Mouse (Mus musculus) limb, embryonic 12.5 days (tissue): ENCODE data around the gene Papola. TPM values are rescaled to one million over a fixed set of nuclear protein-coding genes. Genes with fewer than 3 reads are reported as not detected.
"Not testable (repeated sequence)": the region's sequence is repeated elsewhere in the genome, so short reads cannot be mapped to it uniquely, and the experiment has no call there.

Experiments used
- ATAC-seq: fragments of 200-750 bp; cut with Nextera tagmentation; 2 replicates; pipeline ENCODE4 v1.8.0; 2017; ENCODE audit warnings: low read depth, moderate TSS enrichment; ENCODE audit not compliant: insufficient number of reproducible peaks, insufficient read depth, low FRiP score, low TSS enrichment
- H3K27ac ChIP-seq: fragments of 300-500 bp; sonication (generic); 2 replicates; pipeline ENCODE4 v1.5.1; 2016; ENCODE audit warnings: mild to moderate bottlenecking, moderate library complexity
- H3K27me3 ChIP-seq: fragments of 300-500 bp; sonication (generic); 2 replicates; pipeline ENCODE4 v1.6.1; 2016; ENCODE audit warnings: mild to moderate bottlenecking, moderate library complexity
- H3K36me3 ChIP-seq: fragments of 300-500 bp; sonication (generic); 2 replicates; pipeline ENCODE4 v1.6.1; 2016; ENCODE audit warnings: mild to moderate bottlenecking, moderate library complexity
- H3K4me1 ChIP-seq: fragments of 300-500 bp; sonication (generic); replicated peaks from 2 replicates; pipeline ENCODE4 v1.6.1; 2016
- H3K4me2 ChIP-seq: fragments of 300-500 bp; sonication (generic); 2 replicates; pipeline ENCODE4 v1.6.1; 2016; ENCODE audit warnings: mild to moderate bottlenecking, moderate library complexity
- H3K4me3 ChIP-seq: fragments of 300-500 bp; sonication (generic); replicated peaks from 2 replicates; pipeline ENCODE4 v1.5.1; 2016; ENCODE audit warnings: mild to moderate bottlenecking
- H3K9ac ChIP-seq: fragments of 300-500 bp; sonication (generic); replicated peaks from 2 replicates; pipeline ENCODE4 v1.6.1; 2016; ENCODE audit warnings: mild to moderate bottlenecking, moderate library complexity
- H3K9me3 ChIP-seq: fragments of 300-500 bp; sonication (generic); 2 replicates; pipeline ENCODE4 v1.6.1; 2016; ENCODE audit warnings: mild to moderate bottlenecking, moderate library complexity
- WGBS: fragments of 180-500 bp; shearing (Covaris S2); methylation state at CpG from one replicate; pipeline ENCODE4 v1.1.7; 2016; 5-methylcytosine and 5-hydroxymethylcytosine counted together
- polyA plus RNA-seq: library from polyadenylated mRNA; unstranded; fragments of >200 nt; fragmentation: Nextera tagmentation; extraction: Ambion mirVana; gene quantifications from 2 replicates; pipeline ENCODE4 v1.2.1, GENCODE M21; 2016

Papola gene
- polyA plus RNA-seq, 1 experiment from 2014 or later = 289 TPM

DNA sequence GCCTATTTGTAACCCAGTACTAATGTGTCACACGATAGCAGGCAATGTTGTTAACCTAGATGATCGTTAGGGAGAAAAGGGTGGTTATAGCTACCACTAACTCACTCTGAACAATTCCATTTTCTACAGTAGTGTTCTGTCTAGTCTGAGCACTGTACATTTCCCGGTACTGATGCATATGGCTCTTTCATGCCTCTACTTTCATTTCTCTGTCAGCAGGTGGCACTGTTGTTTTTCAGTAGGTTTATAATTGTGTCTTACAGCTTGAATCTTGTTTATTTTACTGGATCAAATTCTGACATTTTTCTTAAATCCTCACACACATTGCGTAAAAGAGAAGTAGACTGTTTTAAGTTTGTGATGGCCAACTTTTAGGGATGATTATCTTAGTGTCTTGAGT is 54.6 kb downstream of the Papola start:
- Histone ChIP-seq H3K9ac (no peak overlapping the region), H3K36me3 (peaks cover 85% of the 10 kb centered on the region), H3K4me1 (no peaks in the 10 kb centered on the region), H3K9me3 (no peaks in the 10 kb centered on the region), H3K4me3 (no peak overlapping the region), H3K4me2 (no peak overlapping the region), H3K27ac (no peak overlapping the region), H3K27me3 (no peaks in the 10 kb centered on the region)
- no peak for ATAC-seq
- 82% methylated on average over 4 of the region's 4 CpGs for whole genome bisulfite sequencing

DNA sequence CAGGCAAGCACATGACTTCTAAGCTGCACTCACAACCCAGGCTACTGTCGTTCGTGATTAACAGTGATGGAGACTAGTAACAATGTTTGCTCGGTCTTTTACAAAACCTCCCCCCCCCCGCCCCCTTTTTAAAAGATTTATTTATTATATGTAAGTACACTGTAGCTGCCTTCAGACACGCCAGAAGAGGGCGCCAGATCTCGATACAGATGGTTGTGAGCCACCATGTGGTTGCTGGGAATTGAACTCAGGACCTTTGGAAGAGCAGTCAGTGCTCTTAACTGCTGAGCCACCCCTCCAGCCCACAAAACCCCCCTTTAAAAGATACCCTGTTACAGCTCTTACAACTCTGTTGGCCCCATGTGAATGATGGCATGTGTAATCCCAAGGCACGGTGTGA is 56.1 kb downstream of the Papola start:
- not testable (repeated sequence) for H3K27me3 ChIP-seq

DNA sequence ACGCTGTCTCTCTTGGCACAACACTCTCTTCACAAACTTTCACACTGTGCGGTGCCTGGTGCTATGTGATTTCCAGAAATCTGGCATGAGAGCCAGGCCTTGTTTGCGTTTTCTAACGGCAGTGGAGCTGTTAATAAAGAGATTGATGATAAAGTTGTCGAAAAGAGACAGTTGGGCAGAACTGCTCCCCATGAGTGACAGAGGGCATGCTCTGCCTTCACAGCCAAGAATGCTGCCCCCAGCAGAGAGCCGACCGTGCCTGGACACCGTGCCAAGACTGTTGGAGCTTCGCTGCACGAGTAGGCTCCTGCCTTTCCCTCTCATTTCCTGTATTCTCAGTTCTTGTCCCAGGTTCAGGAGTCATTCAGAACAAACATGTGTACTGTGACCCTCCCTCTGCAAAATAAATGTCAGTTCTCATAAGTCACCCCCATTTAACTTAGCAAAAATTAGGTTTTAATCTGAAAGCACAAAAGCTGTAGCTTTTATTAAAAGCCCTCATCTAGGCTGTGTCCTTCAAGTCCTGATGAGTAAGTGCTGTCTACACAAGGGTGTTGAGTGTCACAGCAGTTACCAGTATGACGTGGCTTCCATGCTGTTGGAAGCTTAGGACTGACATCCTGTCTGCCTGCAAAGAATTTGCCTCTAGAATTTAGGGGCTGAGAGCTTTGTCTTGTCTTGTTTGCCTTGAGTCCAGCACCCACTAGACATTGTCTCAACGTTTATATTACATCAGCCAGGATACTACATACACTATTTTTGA is 58.9 kb downstream of the Papola start:
- Histone ChIP-seq H3K9ac (no peak overlapping the region), H3K27ac (no peak overlapping the region), H3K9me3 (no peaks in the 10 kb centered on the region), H3K4me1 (peaks cover 6% of the 10 kb centered on the region; the same call in 1 of the 2 replicates), H3K27me3 (no peaks in the 10 kb centered on the region), H3K4me2 (no peak overlapping the region), H3K36me3 (peaks cover 70% of the 10 kb centered on the region), H3K4me3 (no peak overlapping the region)
- no peak for ATAC-seq
- WGBS = 77% methylated on average over 12 of the region's 12 CpGs

More for the DNA sequence above, 56.1 kb downstream of the Papola start:
- H3K4me3 ChIP-seq, H3K4me2 ChIP-seq, H3K9me3 ChIP-seq, H3K4me1 ChIP-seq, H3K27ac ChIP-seq, H3K9ac ChIP-seq, ATAC-seq: not testable (repeated sequence)
- peaks cover 85% of the 10 kb centered on the region for H3K36me3 ChIP-seq
- WGBS = 93% methylated on average over 8 of the region's 8 CpGs

DNA sequence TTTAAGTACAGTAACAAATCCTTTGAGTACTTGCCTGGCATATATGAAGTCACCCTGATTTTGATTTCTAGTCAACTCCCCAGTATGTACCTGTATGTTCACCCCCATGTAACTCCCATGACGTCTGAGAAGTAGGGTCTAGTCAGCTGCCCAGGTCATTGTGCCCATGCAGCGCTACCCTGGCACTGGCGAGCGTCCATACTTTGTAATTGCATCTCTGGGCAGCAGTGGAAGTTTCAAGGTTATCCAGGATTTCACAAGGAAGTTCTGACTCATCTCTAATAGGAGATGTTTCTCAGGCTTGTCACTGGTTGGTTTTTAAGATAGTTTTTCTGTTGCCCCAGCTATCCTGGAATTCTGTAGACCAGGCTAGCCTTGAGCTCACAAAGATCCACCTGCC is 59.9 kb downstream of the Papola start:
- no peak overlapping the region for H3K9ac ChIP-seq
- no peak overlapping the region for H3K4me2 ChIP-seq
- H3K4me3 ChIP-seq = no peak overlapping the region
- H3K36me3 ChIP-seq = peaks cover 64% of the 10 kb centered on the region
- H3K27ac ChIP-seq = no peak overlapping the region
- no peak for ATAC-seq
- 93% methylated on average over 4 of the region's 4 CpGs for WGBS
- H3K4me1 ChIP-seq = peaks cover 16% of the 10 kb centered on the region
- no peaks in the 10 kb centered on the region for H3K27me3 ChIP-seq
- H3K9me3 ChIP-seq = no peaks in the 10 kb centered on the region

DNA sequence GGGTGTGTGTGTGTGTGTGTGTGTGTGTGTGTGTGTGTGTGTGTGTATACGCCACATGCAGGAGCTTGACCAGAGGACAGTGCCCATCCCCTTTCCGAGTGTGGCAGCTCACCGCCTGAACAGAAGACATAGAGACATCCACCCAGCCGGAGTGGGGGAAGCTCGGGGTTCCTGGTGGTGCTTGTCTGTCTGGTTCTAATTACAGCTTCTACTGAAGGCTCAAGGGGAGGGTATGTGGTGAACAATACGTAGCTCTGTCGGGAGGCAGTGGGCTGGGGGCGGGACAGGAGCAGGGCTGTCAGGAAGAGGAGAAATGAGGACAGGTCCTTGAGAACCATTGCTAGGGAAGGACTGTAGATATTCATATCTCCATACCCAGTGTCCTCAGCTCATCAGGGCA is 64.6 kb downstream of the Papola start:
- no peak overlapping the region for H3K4me3 ChIP-seq
- H3K4me2 ChIP-seq = no peak overlapping the region
- H3K9me3 ChIP-seq = no peaks in the 10 kb centered on the region
- H3K9ac ChIP-seq = no peak overlapping the region
- peaks cover 17% of the 10 kb centered on the region for H3K4me1 ChIP-seq
- WGBS = 16% methylated on average over 8 of the region's 8 CpGs
- H3K27ac ChIP-seq = 0 out of 2 replicates have a peak overlapping the region, but pooled peaks have one; percentile 23
- H3K36me3 ChIP-seq = peaks cover 20% of the 10 kb centered on the region
- no peaks in the 10 kb centered on the region for H3K27me3 ChIP-seq
- peak; percentile 39; the same call in 1 of the 2 replicates for ATAC-seq

DNA sequence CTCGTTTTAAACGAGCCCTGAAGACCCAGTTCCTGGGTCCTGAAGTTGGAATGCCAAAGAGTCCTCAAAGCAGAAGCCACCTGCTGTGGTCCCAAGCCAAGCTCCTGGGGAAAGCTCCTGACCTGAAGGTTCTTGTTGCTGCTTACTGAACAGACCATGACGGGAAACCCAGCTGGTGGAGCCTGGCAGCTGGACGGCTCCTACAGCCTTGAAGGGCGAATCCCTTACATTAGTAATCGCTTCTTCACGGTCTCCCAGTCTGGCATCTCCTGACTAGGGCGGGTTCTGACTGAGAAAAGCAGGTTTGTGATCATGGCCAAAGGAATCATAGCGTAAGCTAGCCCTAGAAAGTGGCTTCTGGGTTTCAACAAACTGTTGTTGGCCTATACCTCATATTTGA is 66.2 kb downstream of the Papola start:
- Histone ChIP-seq H3K27me3 (no peaks in the 10 kb centered on the region), H3K4me1 (peaks cover 17% of the 10 kb centered on the region), H3K4me3 (no peak overlapping the region), H3K27ac (no peak overlapping the region), H3K9ac (no peak overlapping the region), H3K4me2 (no peak overlapping the region), H3K36me3 (peaks cover 5% of the 10 kb centered on the region; the same call in 1 of the 2 replicates), H3K9me3 (no peaks in the 10 kb centered on the region)
- ATAC-seq = no peak
- 77% methylated on average over 9 of the region's 9 CpGs for WGBS

DNA sequence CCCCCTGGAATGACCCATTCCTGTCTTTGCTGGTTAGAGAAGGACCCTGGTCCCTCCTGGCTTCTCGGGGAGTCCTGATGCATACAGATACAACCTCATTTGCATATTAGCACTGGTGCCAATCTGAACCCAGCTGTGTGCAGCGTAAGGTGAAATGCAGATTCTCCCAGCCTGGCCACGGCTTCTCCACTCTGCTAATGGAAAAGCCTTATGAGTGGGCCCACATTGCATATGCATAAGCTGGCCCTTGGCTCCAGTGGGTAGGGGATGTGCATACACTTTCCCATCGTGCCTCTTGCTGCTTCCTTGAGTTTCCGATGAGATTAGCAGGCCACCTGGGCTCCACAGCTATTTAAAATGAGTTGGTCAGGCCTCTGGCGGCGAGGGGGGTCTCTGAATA is 68.3 kb downstream of the Papola start:
- Histone ChIP-seq H3K4me3 (no peak overlapping the region), H3K27ac (no peak overlapping the region), H3K27me3 (no peaks in the 10 kb centered on the region), H3K9me3 (no peaks in the 10 kb centered on the region), H3K36me3 (no peaks in the 10 kb centered on the region), H3K9ac (no peak overlapping the region), H3K4me1 (peaks cover 17% of the 10 kb centered on the region), H3K4me2 (no peak overlapping the region)
- 64% methylated on average over 7 of the region's 7 CpGs for WGBS
- no peak for ATAC-seq

DNA sequence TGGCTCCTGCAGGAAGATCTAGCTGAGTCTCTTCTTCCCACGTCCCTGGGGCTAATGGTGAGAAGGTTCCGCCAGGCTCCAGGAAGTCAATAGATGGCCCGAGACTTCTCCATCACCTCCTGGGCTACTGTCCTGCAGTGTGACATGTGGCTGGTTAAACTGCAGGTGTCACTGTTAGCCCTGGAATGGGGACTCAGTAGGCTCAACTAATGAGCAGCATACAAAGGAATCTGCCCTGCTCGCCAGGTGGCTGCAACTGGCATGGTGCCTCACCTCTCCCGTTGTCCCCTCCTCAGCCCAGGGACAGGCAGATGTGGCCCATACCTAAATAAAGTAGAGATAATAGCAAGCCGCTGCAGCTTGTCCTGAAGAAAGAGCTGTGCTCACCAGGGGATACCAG is 70.1 kb downstream of the Papola start:
- Histone ChIP-seq H3K27me3 (no peaks in the 10 kb centered on the region), H3K27ac (no peak overlapping the region), H3K4me3 (no peak overlapping the region), H3K9ac (no peak overlapping the region), H3K4me2 (no peak overlapping the region), H3K9me3 (no peaks in the 10 kb centered on the region), H3K36me3 (no peaks in the 10 kb centered on the region), H3K4me1 (no peaks in the 10 kb centered on the region; the same call in 1 of the 2 replicates)
- WGBS = 30% methylated on average over 6 of the region's 6 CpGs
- ATAC-seq = no peak

DNA sequence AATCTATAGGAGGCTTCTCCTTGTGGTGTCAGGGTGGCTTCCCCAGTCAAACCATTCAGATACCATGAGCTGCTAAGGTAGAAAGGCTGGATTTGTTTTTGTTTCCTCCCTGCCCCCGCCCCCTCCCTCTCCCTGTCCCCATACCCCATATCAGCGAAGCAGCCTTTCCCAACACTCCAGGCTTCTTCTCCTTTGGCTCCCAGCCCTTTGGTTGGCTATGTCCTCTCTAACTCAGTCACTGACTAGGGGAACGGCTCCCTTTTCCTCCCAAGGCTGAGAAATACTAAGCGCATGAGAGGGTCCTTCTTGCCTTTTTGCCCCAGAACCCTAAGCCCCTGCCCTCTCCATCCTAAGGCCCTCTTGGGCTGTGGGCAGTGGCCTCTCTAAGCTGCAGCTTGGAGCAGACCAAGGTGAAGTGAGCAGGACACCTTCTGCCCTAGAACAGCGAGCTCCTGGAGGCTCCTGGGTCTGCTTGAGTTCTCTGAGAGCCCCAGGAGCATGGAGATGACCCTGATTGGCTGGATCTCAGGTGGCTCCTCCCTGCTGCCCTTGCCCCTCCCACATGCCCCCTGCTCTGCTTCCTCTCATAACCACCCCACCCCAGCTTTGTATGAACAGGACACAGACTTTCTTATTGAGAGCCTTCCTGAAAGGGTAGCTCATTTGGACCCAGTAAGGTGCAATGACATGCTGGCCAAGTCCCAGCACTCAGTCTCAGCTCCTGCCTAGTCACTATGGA is 73.6 kb downstream of the Papola start:
- H3K4me1 ChIP-seq = peaks cover 16% of the 10 kb centered on the region
- H3K27ac ChIP-seq = no peak overlapping the region
- no peak for ATAC-seq

DNA sequence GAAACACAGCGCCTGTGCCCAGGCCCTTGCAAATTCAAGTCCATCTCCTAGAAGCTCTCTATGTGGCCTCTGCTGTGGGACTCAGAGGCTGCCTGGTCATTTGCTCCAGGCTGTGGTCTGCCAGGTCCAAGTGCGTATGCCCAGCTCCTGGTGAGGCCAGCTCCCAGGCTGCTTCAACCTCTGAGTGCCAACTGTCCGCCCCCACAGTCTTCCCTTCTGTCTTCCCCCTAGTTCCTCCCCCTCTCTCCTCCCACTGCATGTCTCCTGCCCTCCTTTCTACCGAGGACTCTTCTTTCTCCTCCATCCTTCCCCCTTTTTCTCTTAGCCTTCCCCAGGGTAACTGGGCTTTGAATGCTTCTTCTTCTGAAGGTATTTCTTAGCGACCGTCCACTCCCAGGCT is 77.6 kb downstream of the Papola start:
- H3K27ac ChIP-seq = peak overlapping the region; percentile 45; the same call in 1 of the 2 replicates
- no peak overlapping the region for H3K4me2 ChIP-seq

More for the DNA sequence above, 73.6 kb downstream of the Papola start:
- Histone ChIP-seq H3K4me2 (no peak overlapping the region), H3K36me3 (no peaks in the 10 kb centered on the region; the same call in 1 of the 2 replicates), H3K4me3 (no peak overlapping the region), H3K9me3 (0 out of 2 replicates have a peak, but pooled peaks cover 6% of the 10 kb centered on the region), H3K9ac (no peak overlapping the region), H3K27me3 (no peaks in the 10 kb centered on the region)
- WGBS = 79% methylated on average over 5 of the region's 5 CpGs

DNA sequence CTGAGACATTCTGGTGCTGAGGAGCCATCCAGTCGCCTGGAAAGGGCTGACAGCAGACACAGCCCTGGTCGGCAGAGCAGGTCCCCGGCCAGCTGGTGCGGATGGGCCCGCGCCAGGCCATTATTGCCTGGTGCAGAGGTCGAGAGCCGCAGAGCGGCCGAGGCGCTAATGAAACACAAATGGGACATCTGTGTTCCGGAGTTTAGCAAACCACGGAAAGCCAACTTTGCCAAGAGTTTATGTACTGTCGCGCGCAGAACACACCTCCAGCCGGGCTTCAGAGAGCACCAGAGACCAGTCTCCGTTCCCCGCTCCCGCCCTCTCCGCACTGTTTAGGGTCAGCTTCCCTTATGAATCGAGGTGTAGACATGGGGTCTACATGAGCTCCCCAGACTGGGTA is 78.1 kb downstream of the Papola start:
- Histone ChIP-seq H3K27me3 (no peaks in the 10 kb centered on the region), H3K27ac (peak overlapping the region; percentile 45; the same call in 1 of the 2 replicates), H3K9ac (no peak overlapping the region), H3K4me3 (no peak overlapping the region), H3K9me3 (peaks cover 15% of the 10 kb centered on the region), H3K4me1 (peaks cover 18% of the 10 kb centered on the region), H3K4me2 (peak overlapping the region; percentile 27), H3K36me3 (no peaks in the 10 kb centered on the region; the same call in 1 of the 2 replicates)
- WGBS = 36% methylated on average over 22 of the region's 22 CpGs
- ATAC-seq = peak; percentile 41; the same call in 1 of the 2 replicates

More for the DNA sequence above, 77.6 kb downstream of the Papola start:
- Histone ChIP-seq H3K36me3 (no peaks in the 10 kb centered on the region; the same call in 1 of the 2 replicates), H3K9me3 (peaks cover 15% of the 10 kb centered on the region), H3K4me3 (no peak overlapping the region), H3K4me1 (peaks cover 18% of the 10 kb centered on the region), H3K27me3 (no peaks in the 10 kb centered on the region), H3K9ac (peak overlapping the region; percentile 23; the same call in 1 of the 2 replicates)
- no peak for ATAC-seq
- WGBS = 71% methylated on average over 6 of the region's 6 CpGs
